Mouse (Mus musculus): ENCODE measurements around the gene Sspo. TPM values are rescaled to one million over a fixed set of nuclear protein-coding genes. Genes with fewer than 3 reads are reported as not detected.

Sspo gene
- polyA plus RNA-seq, 1 experiment from 2014 or later, result 0.40 TPM

DNA sequence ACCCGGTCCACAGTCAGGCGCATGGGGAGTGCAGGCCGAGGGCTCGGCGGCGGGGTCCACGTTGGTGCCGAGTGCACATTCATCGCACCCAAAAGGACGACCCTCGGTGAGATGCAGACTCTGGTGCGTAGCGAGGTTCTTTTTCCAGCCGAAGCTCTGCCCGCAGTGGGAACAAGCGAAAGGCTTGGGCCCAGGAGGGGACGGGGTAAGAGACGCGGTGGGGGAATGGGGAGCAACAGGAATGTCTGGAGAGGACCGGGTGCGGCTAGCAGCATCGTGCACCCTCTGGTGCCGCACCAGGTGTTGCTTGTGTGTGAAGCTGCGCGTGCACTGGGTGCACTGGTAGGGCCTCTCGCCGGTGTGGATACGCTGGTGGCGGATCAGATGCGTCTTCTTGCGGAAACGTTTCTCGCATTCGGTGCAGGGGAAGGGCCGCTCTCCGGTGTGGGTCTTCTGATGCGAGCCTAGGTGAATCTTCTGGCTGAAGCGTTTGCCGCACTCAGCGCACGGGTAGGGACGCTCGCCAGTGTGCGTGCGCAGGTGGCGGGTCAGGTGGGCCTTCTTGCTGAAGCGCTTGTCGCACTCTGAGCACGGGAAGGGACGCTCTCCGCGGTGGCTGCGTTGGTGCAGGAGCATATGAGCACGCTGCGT lies 9.4 kb upstream of the Sspo start:
- Histone ChIP-seq H3K27ac (no peak overlapping the region), H3K27me3 (peaks cover 39% of the 10 kb centered on the region), H3K9ac (no peak overlapping the region), H3K9me3 (no peaks in the 10 kb centered on the region), H3K36me3 (replicated peaks) (peaks cover 39% of the 10 kb centered on the region), H3K4me1 (peaks cover 38% of the 10 kb centered on the region), H3K4me2 (peak overlapping the region; percentile 38), H3K4me3 (replicated peaks) (peak overlapping the region; percentile 23)
- ATAC-seq (ENCODE audit: low FRiP score), result 0 out of 2 replicates have a peak, but pooled peaks have one; percentile 9
- 12% methylated on average over 55 of the region's 55 CpGs for WGBS

DNA sequence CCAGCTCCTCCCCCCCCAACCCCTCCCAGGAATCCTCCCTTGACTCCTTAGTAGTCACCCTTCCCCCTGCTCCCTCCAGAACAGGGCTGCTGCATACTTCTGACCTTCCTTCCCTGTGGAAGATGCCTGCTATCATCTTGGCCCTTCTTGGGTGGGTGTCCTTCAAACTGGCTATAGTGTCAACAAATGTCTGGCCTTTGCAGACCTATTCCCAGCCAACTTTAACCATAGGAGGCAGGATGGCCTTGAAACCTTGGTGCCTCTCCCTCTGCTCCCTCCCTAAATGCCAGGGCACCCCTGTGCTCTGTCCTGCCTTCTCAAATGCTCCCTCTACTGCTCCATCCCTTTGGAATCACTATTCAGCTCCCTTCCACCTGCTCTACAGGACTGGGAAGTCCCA lies 8.4 kb upstream of the Sspo start:
- H3K27me3 ChIP-seq, result peaks cover 39% of the 10 kb centered on the region

DNA sequence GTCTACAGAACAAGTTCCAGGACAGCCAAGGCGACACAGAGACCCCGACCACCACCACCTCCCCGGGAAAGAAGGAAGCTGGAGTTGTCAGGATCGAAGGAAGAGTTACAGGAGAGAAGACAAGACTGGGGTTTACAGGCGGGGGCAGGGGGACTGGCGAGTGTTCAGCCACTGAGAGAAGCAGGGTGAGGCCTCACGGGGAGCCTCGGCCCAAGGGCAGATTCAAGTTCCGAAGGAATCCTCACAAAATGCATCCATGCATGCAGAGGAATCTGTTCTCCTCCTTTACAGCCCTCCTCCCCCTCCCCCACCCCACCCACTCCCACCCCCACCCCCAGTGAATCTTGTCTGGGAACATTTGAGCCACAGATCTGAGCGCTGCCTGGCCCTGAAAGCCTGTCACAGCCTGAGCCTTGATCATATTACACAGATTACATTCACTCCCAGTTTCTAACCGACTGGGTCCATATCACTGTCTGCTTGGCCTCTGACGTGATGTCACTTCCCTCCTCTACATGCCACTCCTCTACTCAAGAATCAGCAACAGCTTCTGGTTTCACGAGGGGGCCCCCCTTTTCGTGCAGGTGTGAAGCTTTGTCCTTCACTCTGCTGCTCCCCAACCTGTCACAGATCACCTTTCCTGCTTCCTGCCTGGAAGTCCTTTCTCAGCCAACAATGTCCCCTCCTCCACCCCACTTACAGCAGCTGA lies 7.6 kb upstream of the Sspo start:
- peaks cover 40% of the 10 kb centered on the region for H3K4me1 ChIP-seq
- no peak overlapping the region for H3K4me2 ChIP-seq
- 0 out of 2 replicates have a peak overlapping the region, but pooled peaks have one; percentile 25 for H3K9ac ChIP-seq
- H3K27me3 ChIP-seq, result peaks cover 39% of the 10 kb centered on the region
- 41% methylated on average over 14 of the region's 14 CpGs for WGBS
- H3K36me3 ChIP-seq (replicated peaks), result peaks cover 39% of the 10 kb centered on the region
- no peaks in the 10 kb centered on the region for H3K9me3 ChIP-seq
- no peak overlapping the region for H3K4me3 ChIP-seq (replicated peaks)
- H3K27ac ChIP-seq, result 0 out of 2 replicates have a peak overlapping the region, but pooled peaks have one; percentile 19
- no peak for ATAC-seq (ENCODE audit: low FRiP score)

More for the DNA sequence above, 8.4 kb upstream of the Sspo start:
- Histone ChIP-seq H3K27ac (no peak overlapping the region), H3K9ac (no peak overlapping the region), H3K4me3 (replicated peaks) (no peak overlapping the region), H3K4me2 (no peak overlapping the region), H3K9me3 (no peaks in the 10 kb centered on the region), H3K36me3 (replicated peaks) (peaks cover 39% of the 10 kb centered on the region), H3K4me1 (peaks cover 39% of the 10 kb centered on the region)
- no peak for ATAC-seq (ENCODE audit: low FRiP score)

DNA sequence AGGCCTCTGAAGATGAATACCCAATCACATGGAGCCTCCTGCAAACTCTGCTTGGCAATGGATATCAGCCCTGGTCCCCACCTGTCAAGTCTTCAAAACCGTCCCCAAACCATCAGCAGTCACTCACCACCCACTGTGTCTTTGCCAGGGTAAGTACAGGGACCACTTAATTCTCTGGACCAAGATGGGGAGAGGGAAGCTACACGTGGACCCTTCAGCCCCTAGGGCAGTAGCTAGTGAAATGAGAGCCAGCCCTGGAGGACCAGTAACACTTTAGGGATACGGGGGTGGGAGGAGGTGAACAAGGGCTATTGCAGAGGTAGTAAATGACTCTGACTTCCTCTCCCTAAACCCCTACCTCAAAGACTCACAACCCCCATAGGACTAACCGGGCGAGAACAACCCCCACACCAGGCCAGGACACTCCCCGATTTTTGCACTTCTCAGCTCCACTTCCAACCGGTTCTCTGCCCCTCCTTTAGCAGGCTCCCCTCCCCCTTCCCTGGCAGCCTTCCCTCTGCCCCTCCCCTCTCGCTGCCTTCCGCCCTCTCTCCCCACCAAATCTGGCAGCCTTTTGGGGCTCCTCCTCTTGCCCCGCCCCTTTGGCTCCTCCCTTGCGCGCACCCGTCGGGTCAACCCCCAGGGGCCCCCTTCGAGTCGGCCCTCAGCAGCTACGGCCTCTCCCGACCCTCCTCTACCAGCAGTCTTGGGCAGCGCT lies 4.3 kb upstream of the Sspo start:
- peak; percentile 88 for ATAC-seq (ENCODE audit: low FRiP score)
- peaks cover 20% of the 10 kb centered on the region for H3K36me3 ChIP-seq (replicated peaks)
- WGBS, result 1% methylated on average over 19 of the region's 19 CpGs
- peak overlapping the region; percentile 93 for H3K27ac ChIP-seq
- peaks cover 18% of the 10 kb centered on the region for H3K27me3 ChIP-seq
- H3K4me1 ChIP-seq, result peaks cover 41% of the 10 kb centered on the region
- peak overlapping the region; percentile 88 for H3K4me2 ChIP-seq
- peak overlapping the region; percentile 74 for H3K4me3 ChIP-seq (replicated peaks)
- no peaks in the 10 kb centered on the region for H3K9me3 ChIP-seq
- peak overlapping the region; percentile 86 for H3K9ac ChIP-seq

DNA sequence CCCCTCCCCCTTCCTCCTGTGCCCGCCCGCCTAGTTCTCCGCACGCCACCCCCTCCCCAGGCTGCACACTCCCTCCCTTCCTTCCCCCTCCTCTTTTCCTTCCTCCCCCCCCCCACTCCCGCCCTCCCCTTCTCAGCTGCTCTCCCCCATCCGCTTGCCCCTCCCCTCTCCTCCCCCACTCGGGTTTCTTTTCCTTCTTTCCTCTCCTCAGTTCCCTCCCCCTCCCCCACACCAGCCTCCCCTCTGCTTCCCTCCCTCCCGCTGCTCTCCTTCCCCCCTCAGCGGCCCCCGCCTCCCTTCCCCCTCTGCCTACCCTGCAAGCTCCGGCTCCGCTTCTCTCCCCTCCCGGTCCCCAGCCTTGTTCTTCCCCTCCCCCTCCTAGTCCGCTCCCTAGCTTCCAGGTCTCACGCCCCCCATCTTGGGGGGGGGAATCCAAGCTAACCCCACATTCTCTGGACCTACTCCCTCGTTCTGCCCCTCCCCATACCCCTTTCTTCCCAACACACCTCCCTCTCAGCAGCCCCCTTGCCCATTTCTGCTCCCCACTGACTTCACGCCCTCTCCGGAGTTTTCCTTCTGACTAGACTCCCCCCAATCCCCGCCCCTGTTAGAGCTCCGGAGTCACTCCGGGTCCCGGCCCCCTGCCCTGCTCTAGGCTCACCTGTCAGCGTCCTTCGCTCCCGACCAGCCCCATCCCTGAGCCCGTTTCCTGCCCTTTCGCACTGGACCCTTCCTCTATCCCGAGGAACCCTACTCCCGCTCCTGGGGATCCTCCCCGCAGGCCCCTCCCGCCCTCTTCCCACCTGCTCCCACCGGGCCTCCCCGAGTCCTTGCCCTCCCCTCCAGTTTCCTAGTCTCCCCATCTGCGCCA lies 3.5 kb upstream of the Sspo start:
- Histone ChIP-seq H3K36me3 (replicated peaks) (peaks cover 18% of the 10 kb centered on the region), H3K4me3 (replicated peaks) (peak overlapping the region; percentile 74), H3K4me1 (peaks cover 33% of the 10 kb centered on the region), H3K27me3 (peaks cover 10% of the 10 kb centered on the region), H3K9ac (peak overlapping the region; percentile 86), H3K27ac (peak overlapping the region; percentile 93), H3K9me3 (no peaks in the 10 kb centered on the region), H3K4me2 (peak overlapping the region; percentile 88)
- under 1% methylated on average over 32 of the region's 34 CpGs for WGBS
- ATAC-seq (ENCODE audit: low FRiP score), result peak; percentile 76

DNA sequence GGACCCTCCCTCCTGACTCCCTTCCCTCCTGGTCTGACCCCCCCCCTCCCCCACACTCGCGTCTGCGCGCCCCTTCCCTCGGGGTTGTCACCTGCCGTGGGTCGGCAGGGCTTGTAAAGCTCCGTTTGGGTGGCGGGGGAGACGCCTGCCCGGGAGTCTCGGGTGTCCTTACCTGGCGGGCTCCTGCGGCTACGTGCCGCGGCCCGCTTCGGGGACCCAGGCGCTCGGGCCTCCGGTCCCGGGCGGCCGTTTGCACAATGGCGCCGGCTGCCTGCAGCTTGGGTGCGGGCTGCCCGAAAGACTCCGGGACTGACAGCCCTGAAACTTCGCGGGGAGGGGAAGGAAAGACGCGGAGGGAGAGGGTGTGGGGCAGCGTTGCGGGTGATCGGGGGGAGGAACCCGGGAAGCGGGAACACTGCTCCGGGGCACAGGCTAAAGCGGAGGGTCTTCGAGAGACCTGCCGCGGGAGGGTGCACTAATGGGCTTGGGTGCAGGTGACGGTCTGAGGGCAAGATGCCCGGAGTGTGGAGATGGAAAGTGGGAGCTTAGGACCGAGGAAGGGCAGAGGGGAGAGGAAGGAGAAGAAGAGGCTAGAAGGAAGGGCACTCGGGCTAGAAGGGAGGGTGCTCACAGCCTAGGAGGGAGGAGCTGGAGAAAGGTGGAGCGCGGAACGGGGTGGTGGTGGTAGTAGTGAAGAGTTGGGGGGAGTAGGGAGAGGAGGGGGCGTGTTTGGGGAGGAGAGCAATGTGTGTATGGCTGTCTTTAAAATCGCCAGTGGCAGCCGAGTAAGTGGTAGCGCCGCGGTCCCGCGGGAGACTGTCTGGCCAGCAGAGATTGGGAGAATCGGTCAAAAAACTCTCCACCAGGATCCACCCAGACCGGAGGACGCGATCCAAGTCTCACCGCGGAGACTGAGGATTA lies 2.6 kb upstream of the Sspo start, which contains the start of gene Zfp467:
Gene Zfp467 (minus strand): TSS at position 645 of the 921 bp plus-strand sequence.
- WGBS, result under 1% methylated on average over 63 of the region's 65 CpGs
- H3K4me1 ChIP-seq, result peaks cover 24% of the 10 kb centered on the region
- no peaks in the 10 kb centered on the region for H3K9me3 ChIP-seq
- peak within 1 kb of the TSS; percentile 88 for H3K4me2 ChIP-seq
- H3K4me3 ChIP-seq (replicated peaks), result peak within 1 kb of the TSS; percentile 74
- ATAC-seq (ENCODE audit: low FRiP score), result peak; percentile 16; the same call in 1 of the 2 replicates
- H3K9ac ChIP-seq, result peak within 1 kb of the TSS; percentile 86
- 0 out of 2 replicates have a peak, but pooled peaks cover 1% of the 10 kb centered on the region for H3K27me3 ChIP-seq
- H3K36me3 ChIP-seq (replicated peaks), result peaks cover 18% of the 10 kb centered on the region
- peak within 1 kb of the TSS; percentile 93 for H3K27ac ChIP-seq

DNA sequence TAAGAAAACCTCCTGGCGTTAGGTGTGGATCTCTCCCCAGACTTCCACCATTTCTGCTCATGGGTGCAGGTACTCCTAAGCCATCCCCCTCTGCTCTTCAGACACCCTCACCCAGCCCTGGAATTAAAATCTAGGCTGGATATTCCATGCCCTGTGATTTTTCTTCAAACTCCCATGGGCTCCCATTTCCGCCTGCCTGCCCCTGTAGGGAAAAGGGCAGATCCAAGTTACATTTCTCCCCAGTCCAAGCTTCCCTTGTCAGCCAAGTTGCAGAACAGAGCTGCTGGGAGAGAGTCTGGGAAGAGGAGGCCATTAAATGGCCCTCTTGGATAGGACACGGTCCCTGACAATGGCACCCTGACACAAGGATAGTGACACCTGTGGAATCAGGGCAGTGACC lies 1.8 kb upstream of the Sspo start:
- ATAC-seq (ENCODE audit: low FRiP score), result no peak
- 23% methylated on average over 3 of the region's 3 CpGs for WGBS
- no peak overlapping the region; the same call in 1 of the 2 replicates for H3K27ac ChIP-seq

DNA sequence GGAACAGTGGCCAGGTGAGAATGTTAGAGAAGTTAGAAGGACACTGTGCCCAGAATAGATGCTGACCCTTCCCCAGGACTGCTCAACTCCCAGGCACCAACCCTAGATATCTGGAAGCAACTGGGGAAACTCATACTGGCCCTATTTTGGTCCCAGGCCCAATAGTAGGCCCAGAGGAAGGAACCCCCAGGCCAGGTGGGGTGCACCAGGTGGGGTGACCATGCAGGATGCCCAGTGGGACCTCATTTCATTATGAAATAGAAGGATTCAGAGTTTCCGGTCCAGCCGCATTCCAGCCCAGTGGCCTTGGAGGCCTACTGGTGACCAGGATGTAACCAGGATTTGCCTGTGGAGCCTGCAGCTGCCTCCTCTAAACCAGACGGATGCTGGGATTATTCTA lies 1.1 kb upstream of the Sspo start:
- H3K36me3 ChIP-seq (replicated peaks), result peaks cover 8% of the 10 kb centered on the region
- peaks cover 18% of the 10 kb centered on the region for H3K4me1 ChIP-seq
- no peak for ATAC-seq (ENCODE audit: low FRiP score)
- WGBS, result 69% methylated on average over 3 of the region's 3 CpGs
- no peak overlapping the region for H3K4me3 ChIP-seq (replicated peaks)
- no peak overlapping the region for H3K4me2 ChIP-seq
- H3K9me3 ChIP-seq, result no peaks in the 10 kb centered on the region
- no peak overlapping the region for H3K9ac ChIP-seq
- H3K27ac ChIP-seq, result peak overlapping the region; percentile 42; the same call in 1 of the 2 replicates
- H3K27me3 ChIP-seq, result no peaks in the 10 kb centered on the region

More for the DNA sequence above, 1.8 kb upstream of the Sspo start:
- peaks cover 14% of the 10 kb centered on the region for H3K36me3 ChIP-seq (replicated peaks)
- H3K27me3 ChIP-seq, result no peaks in the 10 kb centered on the region
- H3K9me3 ChIP-seq, result no peaks in the 10 kb centered on the region
- peak overlapping the region; percentile 74 for H3K4me3 ChIP-seq (replicated peaks)
- peaks cover 18% of the 10 kb centered on the region for H3K4me1 ChIP-seq
- H3K4me2 ChIP-seq, result peak overlapping the region; percentile 88
- H3K9ac ChIP-seq, result no peak overlapping the region

DNA sequence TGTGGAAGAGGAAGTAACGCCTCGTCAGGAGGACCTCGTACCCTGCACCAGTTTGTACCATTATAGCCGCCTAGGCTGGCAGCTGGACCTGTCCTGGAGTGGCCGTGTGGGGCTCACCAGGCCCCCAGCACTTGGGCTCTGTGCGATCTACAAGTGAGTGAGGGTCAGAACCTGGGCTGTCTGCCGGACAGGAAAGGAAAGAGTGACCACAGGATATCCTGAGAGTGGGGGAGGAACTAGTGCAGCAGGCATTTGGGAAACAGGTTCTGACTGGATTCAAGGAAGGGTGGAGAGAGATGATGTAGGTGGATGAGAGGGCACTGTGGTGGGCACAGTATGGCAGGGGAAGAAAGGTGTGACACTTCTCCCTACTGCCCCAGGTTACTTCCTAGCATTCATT lies 498 bp downstream of the Sspo start:
- H3K9ac ChIP-seq, result no peak overlapping the region
- H3K27me3 ChIP-seq, result no peaks in the 10 kb centered on the region
- no peak overlapping the region for H3K27ac ChIP-seq
- no peaks in the 10 kb centered on the region for H3K36me3 ChIP-seq (replicated peaks)
- H3K4me2 ChIP-seq, result no peak overlapping the region
- H3K9me3 ChIP-seq, result no peaks in the 10 kb centered on the region
- 82% methylated on average over 7 of the region's 7 CpGs for WGBS
- peaks cover 14% of the 10 kb centered on the region for H3K4me1 ChIP-seq
- no peak for ATAC-seq (ENCODE audit: low FRiP score)
- H3K4me3 ChIP-seq (replicated peaks), result no peak overlapping the region

DNA sequence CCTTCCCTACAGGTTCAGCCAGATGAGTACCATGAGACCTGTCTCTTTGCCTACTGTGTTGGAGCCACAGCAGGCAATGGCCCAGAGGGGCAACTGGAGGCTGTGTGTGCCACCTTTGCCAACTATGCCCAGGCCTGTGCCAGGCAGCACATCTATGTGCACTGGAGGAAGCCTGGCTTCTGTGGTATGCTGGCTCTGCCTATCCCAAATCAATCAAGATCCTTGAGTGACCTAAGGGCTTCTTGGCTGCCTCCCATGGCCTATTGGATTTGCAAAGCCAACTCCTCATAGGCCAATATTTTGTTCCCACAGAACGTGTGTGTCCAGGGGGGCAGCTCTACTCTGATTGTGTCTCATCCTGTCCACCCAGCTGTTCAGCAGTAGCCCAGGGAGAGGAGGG lies 4.1 kb downstream of the Sspo start:
- no peak overlapping the region; the same call in 1 of the 2 replicates for H3K9ac ChIP-seq
- H3K4me3 ChIP-seq (replicated peaks), result no peak overlapping the region
- H3K9me3 ChIP-seq, result no peaks in the 10 kb centered on the region
- H3K27me3 ChIP-seq, result no peaks in the 10 kb centered on the region
- 70% methylated on average over 1 of the region's 1 CpGs for WGBS
- no peaks in the 10 kb centered on the region for H3K36me3 ChIP-seq (replicated peaks)
- no peak overlapping the region for H3K4me2 ChIP-seq
- H3K27ac ChIP-seq, result no peak overlapping the region
- no peaks in the 10 kb centered on the region for H3K4me1 ChIP-seq
- no peak for ATAC-seq (ENCODE audit: low FRiP score)

DNA sequence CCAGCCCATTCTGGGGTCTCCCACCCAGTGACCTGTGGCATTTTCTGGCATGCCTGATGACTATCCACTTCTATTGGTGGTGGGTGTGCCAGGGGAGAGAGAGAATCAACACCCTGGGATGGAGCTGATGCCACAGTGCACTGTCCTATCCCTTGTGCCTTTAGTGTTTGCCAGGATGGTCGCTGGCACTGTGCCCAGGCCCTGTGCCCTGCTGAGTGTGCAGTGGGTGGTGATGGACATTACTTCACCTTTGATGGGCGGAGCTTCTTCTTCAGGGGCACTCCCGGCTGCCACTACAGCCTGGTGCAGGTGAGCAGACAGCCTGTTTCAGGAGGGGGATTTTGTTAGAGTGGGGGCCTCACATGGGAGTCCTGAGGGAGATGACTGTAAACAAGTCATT lies 4.7 kb downstream of the Sspo start:
- no peak for ATAC-seq (ENCODE audit: low FRiP score)
- Histone ChIP-seq H3K4me3 (replicated peaks) (no peak overlapping the region), H3K4me1 (no peaks in the 10 kb centered on the region), H3K9me3 (no peaks in the 10 kb centered on the region), H3K27me3 (no peaks in the 10 kb centered on the region), H3K36me3 (replicated peaks) (no peaks in the 10 kb centered on the region), H3K27ac (no peak overlapping the region), H3K4me2 (no peak overlapping the region), H3K9ac (no peak overlapping the region; the same call in 1 of the 2 replicates)
- WGBS, result 81% methylated on average over 3 of the region's 3 CpGs

Measured in forebrain, embryonic 12.5 days (tissue).